Mouse (Mus musculus) cortical plate, adult 2 months (tissue): ENCODE results near the gene Snapc4.

Source experiments
- CTCF ChIP-seq: fragments of 200-500 bp; IDR thresholded peaks from 2 replicates; pipeline ENCODE4 v1.5.1; 2011; ENCODE audit warnings: mild to moderate bottlenecking, control low read depth, low read length; ENCODE audit not compliant: insufficient read depth; ENCODE audit errors: extremely low read depth
- POLR2A ChIP-seq: fragments of 200-500 bp; IDR thresholded peaks from 2 replicates; pipeline ENCODE4 v1.6.1; 2011; ENCODE audit warnings: mild to moderate bottlenecking, low read length, control low read depth; ENCODE audit not compliant: insufficient read depth; ENCODE audit errors: extremely low read depth

- no peak for TF ChIP-seq CTCF
- TF ChIP-seq POLR2A: no peak
These were observed 64.5 kb downstream of the Snapc4 start for GRCm38 (mm10) chr2:26315925-26316311.
